Mouse (Mus musculus) intestine, postnatal 0 days (tissue): ENCODE data around the gene Crot. TPM values are rescaled to one million over a fixed set of nuclear protein-coding genes. Genes with fewer than 3 reads are reported as not detected.
A peak's percentile ranks its signal among the peaks of the same experiment; 100 is the strongest.

ENCODE experiments used
- ATAC-seq: fragments of 200-750 bp; cut with Nextera tagmentation; 2 replicates; pipeline ENCODE4 v1.8.0; 2017; ENCODE audit warnings: mild to moderate bottlenecking, moderate TSS enrichment, moderate library complexity
- H3K27ac ChIP-seq: fragments of 300-500 bp; sonication (generic); 2 replicates; pipeline ENCODE4 v1.5.1; 2014; ENCODE audit warnings: mild to moderate bottlenecking, low read depth, low read length, moderate library complexity
- H3K27me3 ChIP-seq: fragments of 300-500 bp; sonication (generic); replicated peaks from 2 replicates; pipeline ENCODE4 v1.6.1; 2014; ENCODE audit warnings: low read length, mixed read lengths; ENCODE audit not compliant: control insufficient read depth, insufficient read depth
- H3K36me3 ChIP-seq: fragments of 300-500 bp; sonication (generic); 2 replicates; pipeline ENCODE4 v1.6.1; 2014; ENCODE audit warnings: mild to moderate bottlenecking, moderate library complexity; ENCODE audit not compliant: control insufficient read depth, insufficient read depth
- H3K4me1 ChIP-seq: fragments of 300-500 bp; sonication (generic); replicated peaks from 2 replicates; pipeline ENCODE4 v1.6.1; 2014; ENCODE audit warnings: antibody characterized with exemption, low read length, mixed read lengths; ENCODE audit not compliant: control insufficient read depth, insufficient read depth
- H3K4me2 ChIP-seq: fragments of 300-500 bp; sonication (generic); replicated peaks from 2 replicates; pipeline ENCODE4 v1.6.1; 2014; ENCODE audit warnings: low read depth, mild to moderate bottlenecking, moderate library complexity
- H3K4me3 ChIP-seq: fragments of 300-500 bp; sonication (generic); 2 replicates; pipeline ENCODE4 v1.5.1; 2014; ENCODE audit warnings: low read depth, low read length
- H3K9ac ChIP-seq: fragments of 300-500 bp; sonication (generic); 2 replicates; pipeline ENCODE4 v1.6.1; 2014; ENCODE audit warnings: mild to moderate bottlenecking, low read depth, low read length
- H3K9me3 ChIP-seq: fragments of 300-500 bp; sonication (generic); 2 replicates; pipeline ENCODE4 v1.6.1; 2016; ENCODE audit warnings: mixed run types; ENCODE audit not compliant: control insufficient read depth
- CTCF ChIP-seq: sonication (generic); IDR thresholded peaks from 2 replicates; pipeline ENCODE4 v1.5.1; 2016; ENCODE audit warnings: low read depth, mild to moderate bottlenecking, control low read depth, antibody characterized with exemption, moderate library complexity
- WGBS: fragments of 180-500 bp; shearing (Covaris S2); extraction: QIAGEN DNeasy Blood & Tissue Kit; methylation state at CpG from one replicate; pipeline ENCODE4 v1.1.7; 2014; 5-methylcytosine and 5-hydroxymethylcytosine counted together
- polyA plus RNA-seq: library from polyadenylated mRNA; unstranded; fragments of >200 nt; fragmentation: Nextera tagmentation; extraction: Ambion mirVana; gene quantifications from 2 replicates; pipeline ENCODE4 v1.2.1, GENCODE M21; 2015

Crot gene
- polyA plus RNA-seq, 1 experiment from 2014 or later, result 133 TPM

- no peak for TF ChIP-seq CTCF
- ATAC-seq, result no peak
- Histone ChIP-seq H3K27ac (no peak overlapping the region), H3K36me3 (peaks cover 40% of the 10 kb centered on the region), H3K27me3 (no peaks in the 10 kb centered on the region), H3K4me1 (peaks cover 5% of the 10 kb centered on the region; the same call in 1 of the 2 replicates), H3K4me3 (no peak overlapping the region), H3K9me3 (no peaks in the 10 kb centered on the region), H3K9ac (no peak overlapping the region), H3K4me2 (no peak overlapping the region)
- 84% methylated on average over 16 of the region's 16 CpGs for WGBS
Measured at GRCm38 (mm10) chr5:8991626-8992025, 5.5 kb downstream of the Crot start.

- 86% methylated on average over 13 of the region's 13 CpGs for WGBS
- H3K36me3 ChIP-seq, result peaks cover 50% of the 10 kb centered on the region
- 0 out of 2 replicates have a peak, but pooled peaks have one; percentile 12 for TF ChIP-seq CTCF
- peaks cover 5% of the 10 kb centered on the region; the same call in 1 of the 2 replicates for H3K4me1 ChIP-seq
- H3K27me3 ChIP-seq, result no peaks in the 10 kb centered on the region
- H3K4me3 ChIP-seq, result no peak overlapping the region
- H3K9me3 ChIP-seq, result no peaks in the 10 kb centered on the region
- H3K4me2 ChIP-seq, result no peak overlapping the region
- no peak overlapping the region for H3K9ac ChIP-seq
- ATAC-seq, result no peak
- no peak overlapping the region for H3K27ac ChIP-seq
Measured at GRCm38 (mm10) chr5:8990526-8990925, 6.6 kb downstream of the Crot start.

GRCm38 (mm10) chr5:8987925-8988324, 9.2 kb downstream of the Crot start:
- Histone ChIP-seq H3K36me3 (peaks cover 68% of the 10 kb centered on the region), H3K9ac (no peak overlapping the region), H3K27ac (no peak overlapping the region), H3K27me3 (no peaks in the 10 kb centered on the region), H3K9me3 (no peaks in the 10 kb centered on the region), H3K4me2 (no peak overlapping the region), H3K4me3 (no peak overlapping the region), H3K4me1 (no peaks in the 10 kb centered on the region)
- 95% methylated on average over 5 of the region's 5 CpGs for WGBS
- no peak for TF ChIP-seq CTCF
- no peak for ATAC-seq

- WGBS, result 87% methylated on average over 3 of the region's 3 CpGs
- Histone ChIP-seq H3K27me3 (no peaks in the 10 kb centered on the region), H3K36me3 (peaks cover 66% of the 10 kb centered on the region), H3K4me2 (no peak overlapping the region), H3K9ac (no peak overlapping the region), H3K9me3 (no peaks in the 10 kb centered on the region), H3K4me3 (no peak overlapping the region), H3K27ac (no peak overlapping the region), H3K4me1 (no peaks in the 10 kb centered on the region)
- ATAC-seq, result no peak
- no peak for TF ChIP-seq CTCF
Measured at GRCm38 (mm10) chr5:8985470-8985869, 11.7 kb downstream of the Crot start.

- H3K36me3 ChIP-seq, result peaks cover 51% of the 10 kb centered on the region
- H3K4me3 ChIP-seq, result no peak overlapping the region
- no peak overlapping the region for H3K4me2 ChIP-seq
Measured at GRCm38 (mm10) chr5:8974721-8975120, 22.4 kb downstream of the Crot start.

GRCm38 (mm10) chr5:8972355-8972754, 24.8 kb downstream of the Crot start:
- ATAC-seq, result no peak
- no peaks in the 10 kb centered on the region for H3K27me3 ChIP-seq
- H3K9ac ChIP-seq, result no peak overlapping the region
- TF ChIP-seq CTCF, result no peak
- no peaks in the 10 kb centered on the region for H3K9me3 ChIP-seq
- 97% methylated on average over 7 of the region's 7 CpGs for WGBS
- no peak overlapping the region for H3K4me2 ChIP-seq
- no peak overlapping the region for H3K27ac ChIP-seq
- H3K36me3 ChIP-seq, result peaks cover 64% of the 10 kb centered on the region
- H3K4me3 ChIP-seq, result no peak overlapping the region
- H3K4me1 ChIP-seq, result no peaks in the 10 kb centered on the region

More at GRCm38 (mm10) chr5:8974721-8975120, 22.4 kb downstream of the Crot start:
- Histone ChIP-seq H3K9me3 (no peaks in the 10 kb centered on the region), H3K27me3 (no peaks in the 10 kb centered on the region), H3K4me1 (no peaks in the 10 kb centered on the region), H3K27ac (no peak overlapping the region), H3K9ac (no peak overlapping the region)
- TF ChIP-seq CTCF, result no peak
- ATAC-seq, result no peak

- H3K9me3 ChIP-seq, result no peaks in the 10 kb centered on the region
- no peak for TF ChIP-seq CTCF
- H3K9ac ChIP-seq, result no peak overlapping the region
- H3K4me1 ChIP-seq, result no peaks in the 10 kb centered on the region
- H3K4me3 ChIP-seq, result no peak overlapping the region
- no peak overlapping the region for H3K27ac ChIP-seq
- H3K4me2 ChIP-seq, result no peak overlapping the region
- no peak for ATAC-seq
- no peaks in the 10 kb centered on the region for H3K27me3 ChIP-seq
- peaks cover 79% of the 10 kb centered on the region for H3K36me3 ChIP-seq
- 96% methylated on average over 2 of the region's 2 CpGs for WGBS
Measured at GRCm38 (mm10) chr5:8970694-8971093, 26.4 kb downstream of the Crot start.
